ENCODE assay signal across 7 mouse cellular contexts in the genomic region with DNA sequence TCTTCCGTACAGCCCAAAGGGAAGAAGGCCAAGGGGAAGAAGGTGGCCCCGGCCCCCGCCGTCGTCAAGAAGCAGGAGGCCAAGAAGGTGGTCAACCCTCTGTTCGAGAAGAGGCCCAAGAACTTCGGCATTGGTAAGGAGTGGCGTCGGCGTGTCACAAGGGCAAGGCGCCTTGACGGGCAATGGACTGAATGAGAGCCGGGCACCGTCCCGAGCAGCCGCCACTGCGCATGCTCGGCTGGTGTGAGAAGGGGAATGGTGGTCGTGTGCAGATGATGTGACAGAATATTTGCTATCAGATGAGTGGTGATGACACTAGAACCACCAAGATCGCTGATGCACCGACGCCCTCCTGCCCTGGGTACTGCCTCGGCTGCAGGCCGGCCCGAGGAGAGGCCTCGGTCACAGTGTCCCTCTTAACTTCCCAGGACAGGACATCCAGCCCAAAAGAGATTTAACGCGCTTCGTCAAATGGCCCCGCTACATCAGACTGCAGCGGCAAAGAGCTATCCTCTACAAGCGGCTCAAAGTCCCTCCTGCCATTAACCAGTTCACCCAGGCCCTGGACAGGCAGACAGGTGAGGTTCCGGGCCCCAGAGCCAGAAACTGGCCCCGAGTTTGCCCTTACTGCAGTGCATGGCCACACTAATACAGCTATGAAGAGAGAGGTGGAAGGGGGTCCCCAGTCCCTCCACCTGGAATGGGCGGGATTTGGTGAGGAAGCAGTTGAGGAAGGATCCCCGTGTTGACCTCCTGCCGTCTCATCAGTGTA. TPM values are rescaled to one million over a fixed set of nuclear protein-coding genes. Genes with fewer than 3 reads are reported as not detected.
DNase-seq lines count a peak whose midpoint lies in the region; ATAC-seq lines count a peak whose summit lies in the region.

No protein-coding gene starts in this region.

- H3K36me3 ChIP-seq in lung, embryonic 15.5 days: peaks cover 56% of the 10 kb centered on the region

- H3K27ac ChIP-seq in lung, embryonic 15.5 days: peak overlapping the region; percentile 90

- H3K4me1 ChIP-seq in lung, embryonic 15.5 days: peaks cover 50% of the 10 kb centered on the region

- intact Hi-C loops in left cerebral cortex, postnatal 14 days (cut with DNase I): loop anchor here (10.0 kb wide), 1 partner anchor 114 kb away; a partner anchor contains a TSS
- intact Hi-C loops in left cerebral cortex, postnatal 36 days (cut with DNase I): loop anchor here (10.0 kb wide), 1 partner anchor 466 kb away; a partner anchor contains a TSS

- WGBS in lung, embryonic 15.5 days: under 1% methylated on average over 37 of the region's 37 CpGs

- H3K4me2 ChIP-seq in lung, embryonic 15.5 days: peak overlapping the region; percentile 80

- H3K9me3 ChIP-seq in lung, embryonic 15.5 days: no peaks in the 10 kb centered on the region

- H3K9ac ChIP-seq in lung, embryonic 15.5 days: peak overlapping the region; percentile 97

- H3K27me3 ChIP-seq in lung, embryonic 15.5 days: no peaks in the 10 kb centered on the region

- peak; percentile 31; the same call in 1 of the 2 replicates for ATAC-seq in erythroid progenitor cell, adult 5-6 weeks (replicated peaks; ENCODE audit: low FRiP score, poor library complexity, severe bottlenecking)
- ATAC-seq in inflammation-experienced regulatory T-cells, adult 6 months: peak; percentile 28
- ATAC-seq in lung, embryonic 15.5 days (ENCODE audit: borderline replicate concordance, extremely low read depth, low FRiP score, low TSS enrichment): peak; percentile 15; the same call in 1 of the 2 replicates

- H3K4me3 ChIP-seq in lung, embryonic 15.5 days: peak overlapping the region; percentile 69

- DNase-seq in left cerebral cortex, postnatal 14 days (ENCODE audit: low spot score in 2 of 2): peak; percentile 62 to 80
- DNase-seq in left cerebral cortex, postnatal 36 days (ENCODE audit: low spot score in 2 of 2): no peak
- DNase-seq in adrenal gland, postnatal 36 days: peak; percentile 63 to 64
- peak; percentile 67 for DNase-seq in retina, postnatal 7 days (ENCODE audit: low read depth, low spot score)

RNA-seq across cellular contexts. Expression of a gene that starts 0.6 kb away (rescaled TPM):
- total RNA-seq in left cerebral cortex, postnatal 14 days (2021): 100 to 1,000 TPM; 255 to 280 TPM
- 100 to 1,000 TPM; 223 to 256 TPM for total RNA-seq in left cerebral cortex, postnatal 36 days (2021)
- total RNA-seq in adrenal gland, postnatal 36 days (2021): 100 to 1,000 TPM; 527 to 531 TPM
- total RNA-seq in erythroid progenitor cell, adult 5-6 weeks (2015; ENCODE audit: low replicate concordance): 717 and 721 TPM in 2 replicates
- total RNA-seq in erythroid progenitor cell, adult 5-6 weeks (2017; ENCODE audit: low replicate concordance): 417 and 478 TPM in 2 replicates
- polyA plus RNA-seq in inflammation-experienced regulatory T-cells, adult 6 months (2017; shearing (Covaris generic)): 1,000 to 10,000 TPM in 1 of 3 experiments, 100 to 1,000 TPM in 2; 540 to 1,152 (median 653) TPM
- polyA plus RNA-seq in lung, embryonic 15.5 days (2015; fragmentation: Nextera tagmentation; extraction: Ambion mirVana): 614 and 640 TPM in 2 replicates

RNA-seq across cellular contexts. Expression of a gene that starts 0.7 kb away (rescaled TPM):
- total RNA-seq in left cerebral cortex, postnatal 14 days (2021): 10 to 100 TPM; 45.2 to 46.5 TPM
- 10 to 100 TPM; 45.7 to 46.8 TPM for total RNA-seq in left cerebral cortex, postnatal 36 days (2021)
- total RNA-seq in adrenal gland, postnatal 36 days (2021): 10 to 100 TPM; 54.5 to 56.6 TPM
- 0.84 and 5.4 TPM in 2 replicates for total RNA-seq in erythroid progenitor cell, adult 5-6 weeks (2015; ENCODE audit: low replicate concordance)
- 2.6 and 9.0 TPM in 2 replicates for total RNA-seq in erythroid progenitor cell, adult 5-6 weeks (2017; ENCODE audit: low replicate concordance)
- polyA plus RNA-seq in inflammation-experienced regulatory T-cells, adult 6 months (2017; shearing (Covaris generic)): 10 to 100 TPM; 10.2 to 16.7 (median 11.1) TPM
- 52.0 and 53.7 TPM in 2 replicates for polyA plus RNA-seq in lung, embryonic 15.5 days (2015; fragmentation: Nextera tagmentation; extraction: Ambion mirVana)

RNA-seq across cellular contexts. Expression of a gene that starts 5.0 kb away (rescaled TPM):
- total RNA-seq in left cerebral cortex, postnatal 14 days (2021): 10 to 100 TPM; 30.8 to 38.9 TPM
- 10 to 100 TPM; 33.2 to 34.0 TPM for total RNA-seq in left cerebral cortex, postnatal 36 days (2021)
- total RNA-seq in adrenal gland, postnatal 36 days (2021): 10 to 100 TPM; 37.5 to 40.1 TPM
- total RNA-seq in erythroid progenitor cell, adult 5-6 weeks (2015; ENCODE audit: low replicate concordance): 6.5 and 7.1 TPM in 2 replicates
- total RNA-seq in erythroid progenitor cell, adult 5-6 weeks (2017; ENCODE audit: low replicate concordance): 5.3 and 11.8 TPM in 2 replicates
- 10 to 100 TPM; 31.8 to 57.2 (median 52.2) TPM for polyA plus RNA-seq in inflammation-experienced regulatory T-cells, adult 6 months (2017; shearing (Covaris generic))
- polyA plus RNA-seq in lung, embryonic 15.5 days (2015; fragmentation: Nextera tagmentation; extraction: Ambion mirVana): 37.6 and 38.3 TPM in 2 replicates

RNA-seq across cellular contexts. Expression of a gene that starts 5.2 kb away (rescaled TPM):
- total RNA-seq in left cerebral cortex, postnatal 14 days (2021): 10 to 100 TPM; 82.5 to 87.3 TPM
- total RNA-seq in left cerebral cortex, postnatal 36 days (2021): 100 to 1,000 TPM in 1 of 2 experiments, 10 to 100 TPM in 1; 95.5 to 106 TPM
- total RNA-seq in adrenal gland, postnatal 36 days (2021): 100 to 1,000 TPM in 1 of 2 experiments, 10 to 100 TPM in 1; 99.3 to 120 TPM
- total RNA-seq in erythroid progenitor cell, adult 5-6 weeks (2015; ENCODE audit: low replicate concordance): 41.1 and 42.3 TPM in 2 replicates
- 13.5 and 16.5 TPM in 2 replicates for total RNA-seq in erythroid progenitor cell, adult 5-6 weeks (2017; ENCODE audit: low replicate concordance)
- 100 to 1,000 TPM; 110 to 139 (median 122) TPM for polyA plus RNA-seq in inflammation-experienced regulatory T-cells, adult 6 months (2017; shearing (Covaris generic))
- polyA plus RNA-seq in lung, embryonic 15.5 days (2015; fragmentation: Nextera tagmentation; extraction: Ambion mirVana): 52.4 and 56.8 TPM in 2 replicates

RNA-seq across cellular contexts. Expression of a gene that starts 8.5 kb away (rescaled TPM):
- total RNA-seq in left cerebral cortex, postnatal 14 days (2021): 10 to 100 TPM; 26.4 to 27.5 TPM
- total RNA-seq in left cerebral cortex, postnatal 36 days (2021): 10 to 100 TPM; 26.7 to 27.0 TPM
- total RNA-seq in adrenal gland, postnatal 36 days (2021): 10 to 100 TPM; 28.5 to 32.7 TPM
- 1.4 and 2.1 TPM in 2 replicates for total RNA-seq in erythroid progenitor cell, adult 5-6 weeks (2015; ENCODE audit: low replicate concordance)
- 3.5 and 6.3 TPM in 2 replicates for total RNA-seq in erythroid progenitor cell, adult 5-6 weeks (2017; ENCODE audit: low replicate concordance)
- 10 to 100 TPM; 23.0 to 39.2 (median 33.5) TPM for polyA plus RNA-seq in inflammation-experienced regulatory T-cells, adult 6 months (2017; shearing (Covaris generic))
- polyA plus RNA-seq in lung, embryonic 15.5 days (2015; fragmentation: Nextera tagmentation; extraction: Ambion mirVana): 26.2 and 27.3 TPM in 2 replicates

Comparison
In these comparisons a context has a peak if more than half of its experiments do, and no peak if none do; other contexts are left out.
1. DNase-seq: peak in left cerebral cortex, postnatal 14 days (2 of 2), adrenal gland, postnatal 36 days (2 of 2) and retina, postnatal 7 days (single experiment); none in left cerebral cortex, postnatal 36 days (0 of 2).
2. RNA of a gene that starts 0.7 kb away (total RNA-seq): 54.5 to 56.6 TPM in adrenal gland, postnatal 36 days, 45.7 to 46.8 TPM in left cerebral cortex, postnatal 36 days and 45.2 to 46.5 TPM in left cerebral cortex, postnatal 14 days; 0.84 to 9.0 TPM in erythroid progenitor cell, adult 5-6 weeks; every median in the first group is over 4 times any median in the second.
3. Peak in every context shown above with its lines, with median percentiles within 50 percentile points of each other: ATAC-seq.